Mouse (Mus musculus): Measurements from ENCODE around the gene Elavl2. TPM values are rescaled to one million over a fixed set of nuclear protein-coding genes. Genes with fewer than 3 reads are reported as not detected.

The Elavl2 gene
- 35.9 and 39.6 TPM in 2 replicates for polyA plus RNA-seq (2012; rRNA removed)

GRCm38 (mm10) chr4:91400423-91400822 is at the start of gene Elavl2:
Gene Elavl2, minus strand, starts transcription at chr4:91400785.
- Histone ChIP-seq H3K4me1 (ENCODE audit: control insufficient read depth, insufficient read depth, low read length) (no peaks in the 10 kb centered on the region), H3K27me3 (ENCODE audit: control insufficient read depth, insufficient read depth, low read length) (no peaks in the 10 kb centered on the region; the same call in 1 of the 2 replicates), H3K27ac (ENCODE audit: insufficient read depth, low read length) (no peak within 1 kb of the TSS), H3K4me3 (replicated peaks; ENCODE audit: insufficient read depth, low read depth, low read length) (peak within 1 kb of the TSS; percentile 2)
- DNase-seq = peak; percentile 13 to 27
- TF ChIP-seq POLR2A (IDR thresholded peaks at IDR 0.05; ENCODE audit: borderline replicate concordance, insufficient read depth, low read length) (no peak), CTCF (IDR thresholded peaks at IDR 0.05; ENCODE audit: borderline replicate concordance, insufficient read depth, low read depth, low read length) (no peak)
- WGBS = 1% methylated on average over 28 of the region's 28 CpGs

GRCm38 (mm10) chr4:91447887-91448286 is 47.3 kb upstream of the Elavl2 start:
- no peaks in the 10 kb centered on the region for H3K27me3 ChIP-seq (ENCODE audit: control insufficient read depth, insufficient read depth, low read length)
- no peak for DNase-seq
- WGBS = 54% methylated on average over 2 of the region's 2 CpGs
- no peak for TF ChIP-seq POLR2A (IDR thresholded peaks at IDR 0.05; ENCODE audit: borderline replicate concordance, insufficient read depth, low read length)
- no peak for TF ChIP-seq CTCF (IDR thresholded peaks at IDR 0.05; ENCODE audit: borderline replicate concordance, insufficient read depth, low read depth, low read length)
- H3K4me1 ChIP-seq (ENCODE audit: control insufficient read depth, insufficient read depth, low read length) = no peaks in the 10 kb centered on the region
- no peak overlapping the region for H3K27ac ChIP-seq (ENCODE audit: insufficient read depth, low read length)
- H3K4me3 ChIP-seq (replicated peaks; ENCODE audit: insufficient read depth, low read depth, low read length) = no peak overlapping the region

GRCm38 (mm10) chr4:91415582-91415981 is 15.0 kb upstream of the Elavl2 start:
- H3K4me1 ChIP-seq (ENCODE audit: control insufficient read depth, insufficient read depth, low read length) = no peaks in the 10 kb centered on the region
- DNase-seq = no peak
- H3K27me3 ChIP-seq (ENCODE audit: control insufficient read depth, insufficient read depth, low read length) = no peaks in the 10 kb centered on the region
- no peak overlapping the region for H3K4me3 ChIP-seq (replicated peaks; ENCODE audit: insufficient read depth, low read depth, low read length)
- TF ChIP-seq CTCF (IDR thresholded peaks at IDR 0.05; ENCODE audit: borderline replicate concordance, insufficient read depth, low read depth, low read length) = no peak
- no peak for TF ChIP-seq POLR2A (IDR thresholded peaks at IDR 0.05; ENCODE audit: borderline replicate concordance, insufficient read depth, low read length)
- H3K27ac ChIP-seq (ENCODE audit: insufficient read depth, low read length) = no peak overlapping the region
- WGBS = 82% methylated on average over 1 of the region's 1 CpGs

GRCm38 (mm10) chr4:91405047-91405446 is 4.5 kb upstream of the Elavl2 start:
- Histone ChIP-seq H3K27me3 (ENCODE audit: control insufficient read depth, insufficient read depth, low read length) (no peaks in the 10 kb centered on the region; the same call in 1 of the 2 replicates), H3K4me3 (replicated peaks; ENCODE audit: insufficient read depth, low read depth, low read length) (no peak overlapping the region), H3K4me1 (ENCODE audit: control insufficient read depth, insufficient read depth, low read length) (no peaks in the 10 kb centered on the region), H3K27ac (ENCODE audit: insufficient read depth, low read length) (no peak overlapping the region)
- TF ChIP-seq CTCF (IDR thresholded peaks at IDR 0.05; ENCODE audit: borderline replicate concordance, insufficient read depth, low read depth, low read length) (no peak), POLR2A (IDR thresholded peaks at IDR 0.05; ENCODE audit: borderline replicate concordance, insufficient read depth, low read length) (no peak)
- DNase-seq = no peak
- 91% methylated on average over 3 of the region's 3 CpGs for WGBS

- H3K27ac ChIP-seq (ENCODE audit: insufficient read depth, low read length) = no peak overlapping the region
- H3K27me3 ChIP-seq (ENCODE audit: control insufficient read depth, insufficient read depth, low read length) = no peaks in the 10 kb centered on the region; the same call in 1 of the 2 replicates
- WGBS = 3% methylated on average over 17 of the region's 17 CpGs
- no peaks in the 10 kb centered on the region for H3K4me1 ChIP-seq (ENCODE audit: control insufficient read depth, insufficient read depth, low read length)
- no peak overlapping the region for H3K4me3 ChIP-seq (replicated peaks; ENCODE audit: insufficient read depth, low read depth, low read length)
- DNase-seq = peak in 1 of 2 experiments; percentile 20
- TF ChIP-seq CTCF (IDR thresholded peaks at IDR 0.05; ENCODE audit: borderline replicate concordance, insufficient read depth, low read depth, low read length) (no peak), POLR2A (IDR thresholded peaks at IDR 0.05; ENCODE audit: borderline replicate concordance, insufficient read depth, low read length) (no peak)
Measured at GRCm38 (mm10) chr4:91399510-91400196, 932 bp downstream of the Elavl2 start.

GRCm38 (mm10) chr4:91391987-91392598 is 8.5 kb downstream of the Elavl2 start:
- no peaks in the 10 kb centered on the region; the same call in 1 of the 2 replicates for H3K27me3 ChIP-seq (ENCODE audit: control insufficient read depth, insufficient read depth, low read length)
- no peak for TF ChIP-seq POLR2A (IDR thresholded peaks at IDR 0.05; ENCODE audit: borderline replicate concordance, insufficient read depth, low read length)
- TF ChIP-seq CTCF (IDR thresholded peaks at IDR 0.05; ENCODE audit: borderline replicate concordance, insufficient read depth, low read depth, low read length) = no peak
- H3K4me3 ChIP-seq (replicated peaks; ENCODE audit: insufficient read depth, low read depth, low read length) = no peak overlapping the region
- no peak overlapping the region for H3K27ac ChIP-seq (ENCODE audit: insufficient read depth, low read length)
- DNase-seq = no peak
- 75% methylated on average over 5 of the region's 5 CpGs for whole genome bisulfite sequencing
- H3K4me1 ChIP-seq (ENCODE audit: control insufficient read depth, insufficient read depth, low read length) = no peaks in the 10 kb centered on the region

GRCm38 (mm10) chr4:91387701-91388100 is 12.9 kb downstream of the Elavl2 start:
- TF ChIP-seq POLR2A (IDR thresholded peaks at IDR 0.05; ENCODE audit: borderline replicate concordance, insufficient read depth, low read length) (no peak), CTCF (IDR thresholded peaks at IDR 0.05; ENCODE audit: borderline replicate concordance, insufficient read depth, low read depth, low read length) (no peak)

More at GRCm38 (mm10) chr4:91387701-91388100, 12.9 kb downstream of the Elavl2 start:
- no peak overlapping the region for H3K27ac ChIP-seq (ENCODE audit: insufficient read depth, low read length)
- H3K4me3 ChIP-seq (replicated peaks; ENCODE audit: insufficient read depth, low read depth, low read length) = no peak overlapping the region
- H3K27me3 ChIP-seq (ENCODE audit: control insufficient read depth, insufficient read depth, low read length) = no peaks in the 10 kb centered on the region; the same call in 1 of the 2 replicates
- DNase-seq = no peak
- 96% methylated on average over 3 of the region's 3 CpGs for WGBS
- no peaks in the 10 kb centered on the region for H3K4me1 ChIP-seq (ENCODE audit: control insufficient read depth, insufficient read depth, low read length)
